Mouse (Mus musculus) liver, postnatal 0 days (tissue): ENCODE results near the gene Gm20388.

ENCODE experiments used
- CTCF ChIP-seq: sonication (generic); IDR thresholded peaks from 2 replicates; pipeline ENCODE4 v1.5.1; 2016; ENCODE audit warnings: antibody characterized with exemption, low read depth
- EP300 ChIP-seq: IDR thresholded peaks from 2 replicates; pipeline ENCODE4 v1.6.1; 2016; ENCODE audit warnings: antibody characterized with exemption, low read depth, mild to moderate bottlenecking

DNA sequence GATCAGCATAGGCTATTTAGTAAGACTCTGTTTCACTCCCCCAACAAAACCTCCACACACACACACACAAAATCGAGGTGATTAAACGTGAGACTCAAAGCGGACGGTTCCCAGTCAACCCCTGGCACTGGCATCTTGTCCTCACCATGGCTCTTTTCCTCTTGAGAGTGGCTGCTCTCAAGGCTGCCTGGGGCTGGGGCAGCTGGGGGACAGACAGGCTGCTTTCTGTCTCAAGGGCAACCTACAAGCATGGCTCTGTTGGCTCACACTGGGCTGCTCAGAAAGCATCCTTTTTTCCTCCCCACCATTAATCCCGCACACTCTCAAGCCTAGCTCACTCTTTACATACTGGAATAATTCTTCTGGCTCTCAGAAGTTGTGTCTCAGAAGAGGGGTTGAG lies 108.7 kb downstream of the Gm20388 start:
- TF ChIP-seq CTCF = no peak
- no peak for TF ChIP-seq EP300
